Mouse (Mus musculus) erythroid progenitor cell, adult 5-6 weeks (primary cell): ENCODE measurements at regions not wholly inside any gene's neighbourhood (a gene's known extent, or its start where the extent isn't known, plus 50 kb on each side); places are given as distances from the start of the nearest gene placed in this dataset.

ENCODE experiments used
- ATAC-seq: replicated peaks from 2 replicates; pipeline ENCODE4 v1.8.0; 2016; ENCODE audit warnings: moderate number of reproducible peaks, mild to moderate bottlenecking, moderate TSS enrichment, inconsistent platforms; ENCODE audit not compliant: poor library complexity, low FRiP score, severe bottlenecking

GRCm38 (mm10) chr12:94105582-94106162 is 1586.4 kb upstream of the Flrt2 start:
- ATAC-seq: no peak

- ATAC-seq: no peak
These were observed 1541.9 kb upstream of the Flrt2 start for GRCm38 (mm10) chr12:94150143-94150542.

- no peak for ATAC-seq
These were observed 1536.7 kb upstream of the Flrt2 start for GRCm38 (mm10) chr12:94155110-94155858.

- ATAC-seq: no peak
These were observed 1509.7 kb upstream of the Flrt2 start for GRCm38 (mm10) chr12:94182358-94182757.

GRCm38 (mm10) chr12:94190620-94191081 is 1501.4 kb upstream of the Flrt2 start:
- no peak for ATAC-seq

- ATAC-seq: no peak
These were observed 1474.1 kb upstream of the Flrt2 start for GRCm38 (mm10) chr12:94217906-94218305.

GRCm38 (mm10) chr12:94229894-94230293 is 1462.1 kb upstream of the Flrt2 start:
- ATAC-seq: no peak

- no peak for ATAC-seq
These were observed 1446.7 kb upstream of the Flrt2 start for GRCm38 (mm10) chr12:94245366-94245765.

GRCm38 (mm10) chr12:94247362-94247761 is 1444.7 kb upstream of the Flrt2 start:
- ATAC-seq: no peak

GRCm38 (mm10) chr12:94252957-94253633 is 1438.9 kb upstream of the Flrt2 start:
- ATAC-seq: no peak

- ATAC-seq: no peak
These were observed 1411.1 kb upstream of the Flrt2 start for GRCm38 (mm10) chr12:94280946-94281345.

- ATAC-seq: no peak
These were observed 1409.1 kb upstream of the Flrt2 start for GRCm38 (mm10) chr12:94282931-94283330.

- no peak for ATAC-seq
These were observed 1408.5 kb upstream of the Flrt2 start for GRCm38 (mm10) chr12:94283572-94283971.

- ATAC-seq: no peak
These were observed 1394.2 kb upstream of the Flrt2 start for GRCm38 (mm10) chr12:94297864-94298263.

- ATAC-seq: no peak
These were observed 1359.7 kb upstream of the Flrt2 start for GRCm38 (mm10) chr12:94332351-94332750.

- ATAC-seq: no peak
These were observed 1357.4 kb upstream of the Flrt2 start for GRCm38 (mm10) chr12:94334671-94335070.

GRCm38 (mm10) chr12:94349623-94350156 is 1342.3 kb upstream of the Flrt2 start:
- ATAC-seq: no peak

- no peak for ATAC-seq
These were observed 1327.8 kb upstream of the Flrt2 start for GRCm38 (mm10) chr12:94364269-94364668.

GRCm38 (mm10) chr12:94399991-94400390 is 1292.0 kb upstream of the Flrt2 start:
- ATAC-seq: no peak

- no peak for ATAC-seq
These were observed 1271.1 kb upstream of the Flrt2 start for GRCm38 (mm10) chr12:94420918-94421317.

- no peak for ATAC-seq
These were observed 1270.3 kb upstream of the Flrt2 start for GRCm38 (mm10) chr12:94421743-94422142.
